Mouse (Mus musculus) lung, embryonic 14.5 days (tissue): ENCODE measurements around the gene Stam2. TPM values are rescaled to one million over a fixed set of nuclear protein-coding genes. Genes with fewer than 3 reads are reported as not detected.

Experiments used
- ATAC-seq: fragments of 200-750 bp; cut with Nextera tagmentation; 2 replicates; pipeline ENCODE4 v1.8.0; 2017; ENCODE audit warnings: mild to moderate bottlenecking, moderate TSS enrichment, moderate library complexity; ENCODE audit not compliant: insufficient read depth
- DNase-seq: peaks from one replicate; pipeline ENCODE4 v3.0.0-alpha.2; 2015
- H3K27ac ChIP-seq: fragments of 300-500 bp; sonication (generic); 2 replicates; pipeline ENCODE4 v1.5.1; 2014; ENCODE audit warnings: low read depth, mild to moderate bottlenecking, moderate library complexity
- H3K27me3 ChIP-seq: fragments of 300-500 bp; sonication (generic); 2 replicates; pipeline ENCODE4 v1.6.1; 2014; ENCODE audit warnings: low read length, control low read depth; ENCODE audit not compliant: insufficient read depth
- H3K36me3 ChIP-seq: fragments of 300-500 bp; sonication (generic); 2 replicates; pipeline ENCODE4 v1.6.1; 2014; ENCODE audit warnings: control low read depth; ENCODE audit not compliant: insufficient read depth
- H3K4me1 ChIP-seq: fragments of 300-500 bp; sonication (generic); 2 replicates; pipeline ENCODE4 v1.6.1; 2014; ENCODE audit warnings: antibody characterized with exemption, control low read depth; ENCODE audit not compliant: insufficient read depth
- H3K4me2 ChIP-seq: fragments of 300-500 bp; sonication (generic); 2 replicates; pipeline ENCODE4 v1.6.1; 2014; ENCODE audit warnings: mild to moderate bottlenecking
- H3K4me3 ChIP-seq: fragments of 300-500 bp; sonication (generic); 2 replicates; pipeline ENCODE4 v1.5.1; 2014; ENCODE audit warnings: low read depth, low read length
- H3K9ac ChIP-seq: fragments of 300-500 bp; sonication (generic); 2 replicates; pipeline ENCODE4 v1.6.1; 2014
- H3K9me3 ChIP-seq: fragments of 300-500 bp; sonication (generic); 2 replicates; pipeline ENCODE4 v1.6.1; 2016; ENCODE audit warnings: low read depth, low read length, control low read depth
- CTCF ChIP-seq: IDR thresholded peaks from 2 replicates; pipeline ENCODE4 v1.5.1; 2016; ENCODE audit warnings: antibody characterized with exemption, low read depth
- WGBS: fragments of 180-500 bp; shearing (Covaris S2); extraction: QIAGEN DNeasy Blood & Tissue Kit; methylation state at CpG from one replicate; pipeline ENCODE4 v1.1.7; 2014; 5-methylcytosine and 5-hydroxymethylcytosine counted together
- polyA plus RNA-seq: library from polyadenylated mRNA; unstranded; fragments of >200 nt; fragmentation: Nextera tagmentation; extraction: Ambion mirVana; gene quantifications from 2 replicates; pipeline ENCODE4 v1.2.1, GENCODE M21; 2014

Stam2 gene
- polyA plus RNA-seq, 1 experiment from 2014 or later: 37.1 TPM

DNA sequence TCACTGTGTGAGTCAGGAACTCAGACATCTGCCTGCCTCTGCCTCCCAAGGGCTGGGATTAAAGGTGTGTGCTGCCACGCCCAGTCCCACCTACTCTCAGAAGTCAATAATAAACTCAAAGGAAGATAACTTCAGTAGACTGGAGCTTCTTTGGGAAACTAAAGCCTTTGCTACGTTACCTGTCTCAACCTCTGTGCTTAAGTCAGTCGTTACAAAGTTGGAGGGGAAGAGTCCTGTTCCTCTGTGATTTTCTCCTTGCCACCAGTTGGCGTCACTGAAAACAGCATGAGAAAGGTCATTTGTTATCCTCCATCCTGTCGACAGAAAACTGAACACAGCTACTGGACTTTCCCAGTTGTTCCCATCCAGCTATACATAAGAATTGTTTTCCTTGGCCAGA lies 32.7 kb downstream of the Stam2 start:
- H3K4me3 ChIP-seq: no peak overlapping the region
- H3K9me3 ChIP-seq: no peaks in the 10 kb centered on the region
- no peak for TF ChIP-seq CTCF
- WGBS: 85% methylated on average over 5 of the region's 5 CpGs
- no peak overlapping the region for H3K27ac ChIP-seq
- no peaks in the 10 kb centered on the region for H3K27me3 ChIP-seq
- H3K4me1 ChIP-seq: no peaks in the 10 kb centered on the region
- H3K36me3 ChIP-seq: peaks cover 36% of the 10 kb centered on the region
- no peak overlapping the region for H3K4me2 ChIP-seq
- no peak for DNase-seq
- no peak for ATAC-seq
- H3K9ac ChIP-seq: no peak overlapping the region

DNA sequence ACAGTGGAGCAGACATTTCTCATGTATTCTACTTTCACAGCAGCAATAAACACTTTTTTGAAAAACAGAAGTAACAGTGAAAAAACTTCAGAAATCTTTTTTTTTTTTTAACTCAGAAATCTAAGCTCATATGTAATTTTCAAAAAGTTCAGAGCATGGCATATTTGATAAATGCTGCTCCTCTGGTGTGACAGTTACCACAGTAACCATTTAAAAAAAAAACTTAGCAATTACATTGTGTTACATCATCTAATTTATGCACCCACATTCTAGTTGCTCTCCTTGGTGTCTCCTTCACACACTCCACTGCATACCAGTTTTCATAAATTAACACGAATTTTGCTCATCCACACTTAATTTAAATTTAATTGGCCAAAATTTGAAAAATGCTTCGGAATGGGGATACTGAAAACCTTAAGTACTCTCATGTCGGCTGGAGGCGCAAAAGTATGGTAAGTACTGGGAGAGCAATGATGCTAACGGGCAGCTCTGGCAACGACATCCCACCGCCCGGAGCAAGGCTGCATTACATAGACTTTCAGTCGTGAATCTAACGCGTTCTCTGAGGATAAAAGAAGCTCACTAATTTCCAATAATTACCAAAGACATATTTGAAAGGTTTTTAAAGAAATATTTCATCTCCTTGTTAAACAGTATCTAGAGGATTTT lies 40.6 kb downstream of the Stam2 start:
- no peaks in the 10 kb centered on the region for H3K4me1 ChIP-seq
- ATAC-seq: no peak
- peaks cover 37% of the 10 kb centered on the region for H3K36me3 ChIP-seq
- H3K4me2 ChIP-seq: no peak overlapping the region
- H3K9me3 ChIP-seq: no peaks in the 10 kb centered on the region
- no peak overlapping the region for H3K9ac ChIP-seq
- no peak overlapping the region for H3K4me3 ChIP-seq
- DNase-seq: no peak
- no peak overlapping the region for H3K27ac ChIP-seq
- TF ChIP-seq CTCF: no peak
- WGBS: 91% methylated on average over 11 of the region's 11 CpGs
- H3K27me3 ChIP-seq: no peaks in the 10 kb centered on the region

DNA sequence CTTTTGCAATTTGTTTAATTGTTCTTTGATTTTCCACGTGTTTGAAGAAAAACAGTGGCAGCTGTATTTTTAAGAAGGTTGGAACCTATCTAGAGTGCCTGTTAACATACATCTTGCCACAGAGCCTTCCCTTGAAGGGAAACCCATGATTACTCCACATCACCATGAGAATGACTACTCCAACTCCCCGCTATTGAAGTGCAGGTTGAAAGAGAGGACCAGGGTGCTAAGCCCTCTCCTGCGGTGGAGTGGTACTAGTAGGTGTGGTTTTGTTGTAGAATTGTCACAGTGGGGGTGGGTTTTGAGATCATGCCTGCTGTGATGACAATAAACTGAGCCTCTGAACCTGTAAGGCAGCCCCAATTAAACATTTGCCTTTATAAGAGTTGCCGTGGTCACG lies 41.7 kb downstream of the Stam2 start:
- peaks cover 28% of the 10 kb centered on the region for H3K36me3 ChIP-seq
- no peak overlapping the region for H3K4me2 ChIP-seq
- DNase-seq (no peak), ATAC-seq (no peak)
- H3K27me3 ChIP-seq: no peaks in the 10 kb centered on the region
- H3K4me3 ChIP-seq: no peak overlapping the region
- no peak overlapping the region for H3K27ac ChIP-seq
- H3K4me1 ChIP-seq: no peaks in the 10 kb centered on the region
- no peak overlapping the region for H3K9ac ChIP-seq
- 66% methylated on average over 5 of the region's 5 CpGs for WGBS
- no peaks in the 10 kb centered on the region for H3K9me3 ChIP-seq
- no peak for TF ChIP-seq CTCF

DNA sequence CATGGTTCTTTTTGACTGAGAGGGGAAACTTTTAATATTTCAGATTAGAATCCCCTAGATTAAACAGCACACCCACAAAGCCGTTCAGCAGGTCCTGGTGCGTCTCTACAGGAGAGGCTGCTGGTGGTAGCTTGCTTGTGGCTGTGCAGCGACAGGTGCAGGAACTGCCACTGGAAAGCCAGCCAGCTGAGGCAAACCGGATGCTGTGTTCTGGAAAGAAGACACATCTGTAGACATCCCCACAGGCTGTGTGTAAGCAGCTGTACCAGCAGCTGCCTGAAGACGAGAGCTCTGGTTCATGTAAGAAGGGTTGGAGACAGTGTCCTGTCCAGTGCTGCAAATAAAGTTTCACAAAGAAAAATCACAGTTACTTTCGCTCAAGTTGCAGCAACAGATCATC lies 47.5 kb downstream of the Stam2 start:
- Histone ChIP-seq H3K27me3 (no peaks in the 10 kb centered on the region), H3K9ac (no peak overlapping the region), H3K4me3 (no peak overlapping the region), H3K9me3 (no peaks in the 10 kb centered on the region), H3K4me2 (no peak overlapping the region), H3K36me3 (peaks cover 11% of the 10 kb centered on the region; the same call in 1 of the 2 replicates), H3K27ac (no peak overlapping the region), H3K4me1 (no peaks in the 10 kb centered on the region)
- DNase-seq: no peak
- 75% methylated on average over 6 of the region's 6 CpGs for WGBS
- TF ChIP-seq CTCF: no peak
- no peak for ATAC-seq

DNA sequence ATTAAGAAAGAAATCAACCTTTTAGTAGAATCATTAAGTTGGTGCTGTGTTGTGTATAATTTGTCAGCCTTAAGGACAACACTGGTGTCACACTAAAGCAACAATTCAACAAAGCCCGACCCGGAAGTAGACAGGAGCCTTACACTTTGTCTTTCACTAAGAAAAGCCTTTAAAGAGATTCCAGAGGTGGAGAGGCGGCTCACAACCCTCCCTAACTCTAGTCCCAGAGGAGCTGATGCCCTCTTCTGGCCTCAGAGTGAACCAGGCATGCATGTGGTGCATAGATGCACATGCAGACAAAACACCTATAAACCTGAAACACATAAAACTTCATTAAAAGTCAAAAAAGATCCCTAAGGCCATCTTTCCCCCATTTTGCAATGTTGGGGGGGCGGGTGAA lies 50.3 kb downstream of the Stam2 start:
- DNase-seq (peak; percentile 23), ATAC-seq (no peak)
- no peaks in the 10 kb centered on the region for H3K4me1 ChIP-seq
- no peak overlapping the region for H3K4me3 ChIP-seq
- H3K27me3 ChIP-seq: no peaks in the 10 kb centered on the region
- H3K9me3 ChIP-seq: no peaks in the 10 kb centered on the region
- no peak overlapping the region for H3K9ac ChIP-seq
- no peak overlapping the region for H3K4me2 ChIP-seq
- no peak overlapping the region for H3K27ac ChIP-seq
- peak; percentile 32; the same call in 1 of the 2 replicates for TF ChIP-seq CTCF
- peaks cover 8% of the 10 kb centered on the region; the same call in 1 of the 2 replicates for H3K36me3 ChIP-seq
- 61% methylated on average over 4 of the region's 4 CpGs for WGBS

DNA sequence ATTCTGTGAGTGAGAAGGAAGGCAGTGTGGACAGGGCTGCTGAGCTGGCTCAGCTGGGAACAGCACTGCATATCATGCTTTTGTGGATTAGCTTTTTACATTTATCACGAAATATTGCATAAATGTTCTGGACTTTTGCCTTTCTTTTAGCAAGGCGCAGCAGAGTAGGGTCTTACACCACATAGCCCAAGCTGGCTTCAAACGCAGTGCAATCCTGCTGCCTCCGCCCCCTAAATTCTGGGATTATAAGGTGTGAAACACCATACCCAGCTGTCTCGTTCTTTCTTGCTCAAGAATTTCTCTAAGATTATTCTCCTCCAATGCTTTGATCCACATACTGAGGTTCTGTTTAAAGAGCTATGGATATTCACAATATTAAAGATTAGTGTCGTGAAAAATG lies 55.5 kb downstream of the Stam2 start:
- Histone ChIP-seq H3K27me3 (no peaks in the 10 kb centered on the region), H3K36me3 (no peaks in the 10 kb centered on the region), H3K9me3 (no peaks in the 10 kb centered on the region), H3K4me3 (no peak overlapping the region), H3K4me1 (no peaks in the 10 kb centered on the region), H3K27ac (no peak overlapping the region), H3K9ac (no peak overlapping the region), H3K4me2 (no peak overlapping the region)
- peak; percentile 35; the same call in 1 of the 2 replicates for ATAC-seq
- peak; percentile 22 for DNase-seq
- WGBS: 57% methylated on average over 6 of the region's 6 CpGs
- no peak for TF ChIP-seq CTCF

DNA sequence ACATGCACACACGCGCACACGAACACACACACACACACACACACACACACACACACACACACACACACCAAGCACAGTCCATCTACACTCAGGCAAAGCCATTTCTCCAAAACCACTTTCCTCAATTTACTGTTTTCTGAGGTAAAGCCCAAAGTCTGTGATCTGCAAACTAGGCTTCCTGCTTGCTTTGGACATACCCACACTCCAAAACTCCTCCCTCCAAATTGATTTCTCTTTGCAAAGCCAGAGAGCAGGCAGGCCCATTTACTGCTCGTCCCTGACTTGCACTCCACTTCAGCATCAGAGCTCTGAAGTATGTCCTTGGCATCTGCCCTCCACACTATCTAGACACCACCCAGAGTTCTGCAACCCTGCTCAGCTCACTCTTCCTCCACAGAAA lies 64.5 kb downstream of the Stam2 start:
- Histone ChIP-seq H3K4me2 (no peak overlapping the region), H3K4me1 (no peaks in the 10 kb centered on the region), H3K27ac (no peak overlapping the region), H3K4me3 (no peak overlapping the region), H3K27me3 (peaks cover 19% of the 10 kb centered on the region), H3K9me3 (no peaks in the 10 kb centered on the region), H3K9ac (no peak overlapping the region), H3K36me3 (no peaks in the 10 kb centered on the region)
- ATAC-seq (no peak), DNase-seq (no peak)
- no peak for TF ChIP-seq CTCF
- WGBS: 63% methylated on average over 4 of the region's 4 CpGs
